Mouse (Mus musculus): ENCODE data around the gene Gstm3.
"Not testable (repeated sequence)": the region's sequence is repeated elsewhere in the genome, so short reads cannot be mapped to it uniquely, and the experiment has no call there.

Gene Gstm3

DNA sequence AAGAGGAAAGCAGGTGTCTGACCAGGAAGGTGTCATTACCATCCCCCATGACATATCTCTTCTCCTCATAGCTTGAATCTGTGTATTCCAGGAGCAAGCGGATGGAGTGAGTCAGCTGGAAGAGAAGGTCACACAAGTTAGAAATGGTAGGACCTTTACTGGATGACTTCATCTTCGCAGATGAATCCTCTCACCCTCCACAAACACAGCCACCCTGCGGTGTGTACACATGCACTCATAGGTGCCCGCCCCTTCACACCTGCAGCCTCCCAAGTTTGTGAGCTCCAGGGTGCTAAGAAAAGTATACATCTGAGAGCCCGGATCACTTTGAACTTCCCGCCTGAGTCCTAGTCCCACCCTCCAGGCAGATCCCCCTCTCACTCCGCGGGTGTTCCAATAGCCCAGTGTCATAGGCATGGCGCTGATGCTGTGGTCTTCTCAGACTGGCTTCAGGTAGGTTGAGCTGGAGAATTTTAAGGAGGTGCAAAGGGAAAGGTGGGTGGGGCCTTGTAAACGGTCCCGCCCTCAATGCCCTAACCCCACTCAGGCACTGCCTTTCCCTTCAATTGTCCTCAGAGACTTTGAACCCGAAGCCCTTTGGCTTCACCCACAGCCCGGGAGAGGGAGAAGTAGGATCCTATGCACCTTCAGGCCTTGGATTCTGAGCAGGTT, at the start of gene Gstm3:
Gene Gstm3, minus strand, starts transcription at position 560 of the 672 bp plus-strand sequence.
- DNase-seq (ENCODE audit: low read depth, low spot score) = no peak

GRCm38 (mm10) chr3:108018190-108018820, 49.2 kb upstream of the Gstm3 start:
- DNase-seq (ENCODE audit: low read depth, low spot score) = no peak

- peak; percentile 77 for DNase-seq (ENCODE audit: low read depth, low spot score)
These were observed 48.5 kb upstream of the Gstm3 start, which contains the start of gene Gstm1 for GRCm38 (mm10) chr3:108017473-108018189. TSS of gene Gstm1 (minus strand) at chr3:108017973.

DNA sequence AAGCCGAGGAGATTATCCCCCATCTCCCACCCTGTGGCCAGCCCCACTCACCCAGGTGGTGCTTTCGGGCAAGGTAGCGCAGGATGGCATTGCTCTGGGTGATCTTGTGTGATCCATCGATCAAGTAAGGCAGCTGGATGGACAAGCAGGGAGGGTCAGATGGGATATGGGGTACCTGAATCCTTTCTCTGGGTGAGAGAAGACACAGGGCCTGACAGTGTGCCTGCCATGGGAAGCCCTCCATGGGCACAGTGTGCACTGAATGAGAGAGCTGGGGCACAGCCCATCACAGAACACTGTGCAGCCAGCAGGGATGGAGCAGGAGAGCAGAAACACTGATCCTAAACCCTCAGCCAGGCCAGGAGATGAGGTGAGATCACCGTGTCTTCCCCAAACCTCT, 47.4 kb upstream of the Gstm3 start:
- DNase-seq (ENCODE audit: low read depth, low spot score) = not testable (repeated sequence)

DNA sequence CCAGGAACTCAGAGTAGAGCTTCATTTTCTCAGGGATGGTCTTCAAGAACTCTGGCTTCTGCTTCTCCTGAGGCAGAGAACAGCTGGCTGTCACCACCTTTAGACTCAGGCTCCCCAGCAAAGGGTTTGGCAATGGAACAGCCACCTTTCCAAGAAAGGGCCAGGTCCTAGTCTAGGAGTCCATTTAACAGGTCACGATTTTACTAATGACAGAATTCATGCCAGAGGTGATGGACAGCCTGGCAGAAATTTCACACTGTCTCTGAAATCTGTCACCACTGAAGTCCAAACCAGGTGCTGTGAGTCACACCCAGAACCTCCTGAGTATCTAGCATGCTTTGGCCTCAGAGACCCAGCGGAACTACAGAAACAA, 45.9 kb upstream of the Gstm3 start:
- no peak for DNase-seq (ENCODE audit: low read depth, low spot score)

DNA sequence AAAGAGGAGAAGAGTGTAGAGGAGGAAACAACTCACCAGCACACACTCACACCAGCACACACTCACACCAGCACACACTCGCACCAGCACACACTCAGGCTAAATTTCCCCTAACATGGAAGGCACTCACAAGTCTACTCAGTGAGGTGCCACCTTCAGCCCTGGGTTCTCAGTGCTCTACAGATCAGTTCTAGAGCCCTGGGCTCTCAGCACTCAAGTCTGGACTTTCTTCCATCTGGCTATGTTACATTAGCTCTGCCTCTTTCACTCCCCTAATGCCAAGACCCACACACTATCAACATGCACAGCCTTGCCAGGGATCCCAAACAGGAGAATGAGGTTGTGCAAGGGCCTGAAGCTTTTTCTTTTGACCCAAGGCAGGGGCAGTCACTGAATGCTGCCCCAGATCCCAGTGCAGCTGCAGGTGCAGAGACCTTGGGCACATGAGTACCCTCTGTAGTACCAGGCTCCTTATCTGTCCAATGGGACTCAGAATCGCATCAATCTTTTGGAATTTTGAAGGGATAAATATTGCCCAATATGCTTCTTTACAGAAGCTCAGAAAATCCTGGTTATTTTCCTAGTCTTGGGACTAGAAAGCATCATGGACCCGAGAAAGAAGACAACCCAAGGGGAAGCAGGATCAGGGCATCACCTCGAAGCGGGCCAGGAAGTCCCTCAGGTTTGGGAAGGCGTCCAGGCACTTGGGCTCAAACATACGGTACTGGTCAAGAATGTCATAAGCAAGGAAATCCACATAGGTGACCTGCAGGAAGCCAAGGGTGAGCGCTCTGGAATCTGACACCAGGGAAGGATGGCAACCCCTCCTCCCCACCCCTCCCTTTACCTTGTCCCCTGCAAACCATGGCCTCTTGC, 45.3 kb upstream of the Gstm3 start:
- no peak for DNase-seq (ENCODE audit: low read depth, low spot score)

DNA sequence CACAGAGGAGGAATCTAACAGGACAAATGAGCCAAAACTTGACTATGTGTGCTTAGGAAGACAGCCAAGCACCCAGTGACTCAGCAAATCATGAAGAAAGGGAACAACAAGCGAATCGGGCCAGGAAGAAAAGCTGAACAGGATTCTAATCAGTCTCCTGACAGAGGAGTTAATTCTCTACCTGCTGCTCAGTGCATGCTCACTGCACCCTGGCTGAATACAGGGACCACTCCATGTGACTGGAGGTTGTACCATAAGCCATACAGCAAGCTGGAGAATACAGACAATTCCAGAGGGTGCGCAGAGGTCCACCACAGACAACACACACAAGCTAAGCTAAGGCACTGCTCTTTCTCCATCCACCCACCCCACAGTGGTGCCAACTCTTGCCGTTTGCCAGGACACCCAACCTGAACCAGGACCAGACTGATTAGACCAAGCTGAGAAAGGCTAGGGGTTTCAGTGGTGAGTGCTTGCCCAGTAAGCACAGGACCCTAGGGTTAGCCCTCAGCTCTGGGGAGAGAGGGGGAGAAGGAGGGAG, 44.3 kb upstream of the Gstm3 start:
- DNase-seq (ENCODE audit: low read depth, low spot score) = no peak

- peak; percentile 32 for DNase-seq (ENCODE audit: low read depth, low spot score)
These were observed 42.5 kb upstream of the Gstm3 start for GRCm38 (mm10) chr3:108011558-108011957.

GRCm38 (mm10) chr3:108010286-108010685, 41.2 kb upstream of the Gstm3 start:
- DNase-seq (ENCODE audit: low read depth, low spot score) = no peak

DNA sequence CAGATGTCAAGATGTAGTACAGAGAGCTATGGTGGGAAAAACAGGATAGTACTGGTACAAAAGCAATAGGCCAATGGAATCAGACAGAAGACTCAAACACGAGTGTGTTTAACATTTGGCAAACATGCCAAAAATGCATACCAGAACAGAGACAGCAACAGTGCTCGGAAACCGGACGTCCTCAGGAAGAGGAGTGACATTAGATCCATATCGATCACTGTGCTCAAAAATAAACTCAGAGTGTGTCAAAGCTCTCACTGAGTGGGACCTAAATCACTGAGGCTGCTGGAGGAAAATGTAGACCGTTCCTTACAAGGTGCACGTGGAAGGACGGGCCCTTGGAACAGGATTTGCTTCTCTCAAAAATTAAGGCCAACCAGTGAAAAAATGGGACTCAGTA, 32.9 kb upstream of the Gstm3 start:
- DNase-seq (ENCODE audit: low read depth, low spot score) = no peak

GRCm38 (mm10) chr3:107999491-107999890, 30.4 kb upstream of the Gstm3 start:
- no peak for DNase-seq (ENCODE audit: low read depth, low spot score)

DNA sequence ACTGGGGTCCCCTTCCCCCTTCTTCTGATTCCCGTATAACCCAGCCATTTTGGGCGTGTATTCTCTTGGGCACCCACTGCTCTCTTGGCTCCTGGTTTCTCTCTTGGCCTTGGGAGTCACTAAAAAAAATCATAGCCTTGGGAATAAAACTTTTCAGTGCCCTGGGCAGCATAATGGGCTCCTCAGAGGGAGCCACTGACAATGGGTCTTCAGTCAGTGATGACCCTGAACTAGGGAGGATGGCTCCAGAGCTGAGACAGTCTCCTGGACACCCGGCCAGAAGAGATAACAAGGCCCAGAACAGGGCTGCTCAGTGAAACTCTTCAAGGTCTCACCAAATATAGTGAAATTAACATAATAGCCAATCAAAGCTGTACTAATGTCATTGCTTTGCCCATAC, 29.5 kb upstream of the Gstm3 start:
- no peak for DNase-seq (ENCODE audit: low read depth, low spot score)

DNA sequence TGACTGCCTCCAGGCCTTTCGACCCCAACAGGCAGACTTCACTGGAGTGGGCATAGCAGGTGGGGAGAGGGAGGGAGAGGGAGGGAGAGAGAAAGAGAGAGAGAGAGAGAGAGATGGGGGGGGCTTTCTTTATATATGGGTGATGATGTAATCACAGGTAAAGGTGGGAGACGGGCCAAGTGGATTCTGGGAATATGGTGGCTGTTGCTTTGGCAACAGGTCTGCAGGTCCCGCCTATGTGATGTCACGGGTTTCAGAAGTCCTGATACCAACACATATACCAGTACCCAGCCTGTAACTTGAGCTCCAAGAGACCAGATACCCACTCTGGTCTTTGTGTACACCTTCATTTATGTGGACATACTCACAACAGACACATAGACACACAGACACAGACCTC, 27.5 kb upstream of the Gstm3 start:
- DNase-seq (ENCODE audit: low read depth, low spot score) = no peak

- DNase-seq (ENCODE audit: low read depth, low spot score) = not testable (repeated sequence)
These were observed 26.9 kb upstream of the Gstm3 start for GRCm38 (mm10) chr3:107995974-107996373.

DNA sequence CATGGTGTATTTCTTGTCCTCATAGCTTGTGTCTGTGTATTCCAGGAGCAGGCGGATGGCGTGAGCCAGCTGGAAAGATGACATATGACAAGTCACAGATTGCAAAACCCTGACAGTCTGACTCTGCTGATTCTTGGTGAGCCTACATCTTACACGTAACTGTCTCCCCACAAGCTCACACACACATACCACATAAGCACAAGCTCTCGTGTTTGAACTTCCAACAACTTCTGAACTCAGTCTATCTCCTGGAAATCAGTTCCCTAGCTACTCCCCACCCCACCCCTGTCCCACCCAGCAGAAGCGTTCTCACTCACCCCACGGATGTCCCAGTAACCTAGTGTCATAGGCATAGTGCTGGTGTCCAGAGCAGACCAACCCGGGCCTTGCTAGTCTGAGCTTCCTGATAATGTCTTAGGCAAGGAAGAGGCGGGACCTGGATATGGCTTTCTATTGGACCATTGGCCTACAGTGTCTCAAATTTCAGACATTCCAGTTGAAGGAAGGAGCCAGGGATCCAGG, 17.0 kb upstream of the Gstm3 start, which contains the start of gene Gstm2:
Gene Gstm2, minus strand, starts transcription at position 413 of the 522 bp plus-strand sequence.
- no peak for DNase-seq (ENCODE audit: low read depth, low spot score)

- DNase-seq (ENCODE audit: low read depth, low spot score) = not testable (repeated sequence)
These were observed 16.1 kb upstream of the Gstm3 start for GRCm38 (mm10) chr3:107985141-107985540.

DNA sequence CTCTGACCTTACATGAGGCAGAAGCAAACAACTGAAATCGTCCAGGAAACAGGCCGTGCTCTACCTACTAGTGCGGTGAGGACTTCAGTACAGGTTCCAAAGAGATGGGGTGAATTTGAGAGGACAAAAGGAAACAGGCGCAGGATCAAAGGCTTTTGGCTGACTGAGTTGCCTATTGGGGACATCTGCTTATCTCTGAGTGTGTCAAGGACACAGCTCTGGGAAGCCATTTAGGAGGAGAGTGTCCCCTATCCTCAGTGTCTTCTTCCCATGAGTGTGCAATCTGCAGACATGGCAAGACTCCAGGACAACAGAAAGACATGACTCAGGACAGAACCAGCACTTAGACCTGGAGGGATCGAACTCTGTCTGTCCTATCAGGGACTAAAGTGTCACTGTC, 15.4 kb upstream of the Gstm3 start:
- no peak for DNase-seq (ENCODE audit: low read depth, low spot score)

DNA sequence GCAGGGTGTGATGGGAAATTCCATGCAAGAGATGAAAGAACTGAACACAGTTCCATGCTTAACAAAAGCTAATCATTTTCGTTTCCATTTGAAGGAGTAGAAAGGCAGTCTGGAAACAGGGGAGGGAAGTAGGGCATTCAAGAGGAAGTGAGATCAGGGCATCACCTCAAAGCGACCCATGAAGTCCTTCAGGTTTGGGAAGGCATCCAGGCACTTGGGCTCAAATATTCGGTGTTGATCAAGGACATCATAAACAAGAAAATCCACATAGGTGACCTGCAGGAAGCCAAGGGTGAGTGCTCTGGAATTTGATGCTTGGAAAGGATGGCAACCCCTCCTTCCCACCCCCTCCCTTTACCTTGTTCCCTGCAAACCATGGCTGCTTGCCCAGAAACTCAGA, 14.7 kb upstream of the Gstm3 start:
- DNase-seq (ENCODE audit: low read depth, low spot score) = no peak

GRCm38 (mm10) chr3:107982726-107983125, 13.6 kb upstream of the Gstm3 start:
- DNase-seq (ENCODE audit: low read depth, low spot score) = no peak

- DNase-seq (ENCODE audit: low read depth, low spot score) = no peak
These were observed 12.2 kb upstream of the Gstm3 start for GRCm38 (mm10) chr3:107981261-107981660.

DNA sequence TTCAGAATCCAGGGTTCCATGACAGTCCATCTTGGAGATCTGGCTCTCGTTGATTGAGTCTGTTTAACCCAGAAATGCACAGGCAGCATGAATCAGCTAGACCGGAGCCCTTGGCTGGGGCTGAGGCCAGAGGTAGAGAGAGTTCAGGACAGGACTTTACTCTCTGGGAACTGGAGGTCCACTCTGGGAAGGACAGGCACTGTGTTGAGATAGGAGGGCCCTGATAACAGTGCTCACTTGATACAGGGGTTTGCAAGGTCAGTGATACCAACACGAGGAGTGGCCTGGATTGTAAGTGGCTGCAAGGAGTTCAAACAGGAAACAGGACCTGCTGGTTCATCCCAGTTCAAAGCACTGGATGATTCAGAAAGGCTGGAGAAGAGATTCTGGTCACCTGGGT, 8.6 kb upstream of the Gstm3 start:
- no peak for DNase-seq (ENCODE audit: low read depth, low spot score)
